Mouse (Mus musculus): ENCODE data around the gene Sstr2.

The Sstr2 gene

GRCm38 (mm10) chr11:113621001-113621400, 1.9 kb downstream of the Sstr2 start:
- DNase-seq = no peak

- DNase-seq = no peak
Measured at GRCm38 (mm10) chr11:113622028-113622427, 2.9 kb downstream of the Sstr2 start.

GRCm38 (mm10) chr11:113625437-113625836, 6.3 kb downstream of the Sstr2 start:
- DNase-seq = no peak

- DNase-seq = peak; percentile 46
Measured at GRCm38 (mm10) chr11:113627785-113628184, 8.6 kb downstream of the Sstr2 start.

- DNase-seq = peak; percentile 42
Measured at GRCm38 (mm10) chr11:113630642-113631041, 11.5 kb downstream of the Sstr2 start.

- no peak for DNase-seq
Measured at GRCm38 (mm10) chr11:113631302-113631701, 12.2 kb downstream of the Sstr2 start.

- no peak for DNase-seq
Measured at GRCm38 (mm10) chr11:113631862-113632261, 12.7 kb downstream of the Sstr2 start.

- DNase-seq = no peak
Measured at GRCm38 (mm10) chr11:113632303-113632702, 13.2 kb downstream of the Sstr2 start.

- DNase-seq = no peak
Measured at GRCm38 (mm10) chr11:113633398-113633797, 14.3 kb downstream of the Sstr2 start.

- DNase-seq = no peak
Measured at GRCm38 (mm10) chr11:113634699-113635121, 15.6 kb downstream of the Sstr2 start.

GRCm38 (mm10) chr11:113638680-113639079, 19.5 kb downstream of the Sstr2 start:
- DNase-seq = no peak

- no peak for DNase-seq
Measured at GRCm38 (mm10) chr11:113645181-113645580, 26.0 kb downstream of the Sstr2 start.

- peak; percentile 89 for DNase-seq
Measured at GRCm38 (mm10) chr11:113648152-113648551, 29.0 kb downstream of the Sstr2 start.

- DNase-seq = no peak
Measured at GRCm38 (mm10) chr11:113648690-113649352, 29.7 kb downstream of the Sstr2 start, which contains the start of gene Cog1. Cog1 (plus strand) TSS chr11:113649169.

GRCm38 (mm10) chr11:113649353-113650210, 30.4 kb downstream of the Sstr2 start, which contains the start of gene Slc39a11:
Slc39a11 (minus strand) TSS chr11:113650079.
- DNase-seq = peak; percentile 90

GRCm38 (mm10) chr11:113651206-113651906, 32.2 kb downstream of the Sstr2 start:
- DNase-seq = no peak

GRCm38 (mm10) chr11:113651907-113652273, 32.7 kb downstream of the Sstr2 start:
- peak; percentile 69 for DNase-seq

GRCm38 (mm10) chr11:113652516-113652915, 33.4 kb downstream of the Sstr2 start:
- DNase-seq = no peak

- no peak for DNase-seq
Measured at GRCm38 (mm10) chr11:113654105-113654504, 35.0 kb downstream of the Sstr2 start.

- DNase-seq = peak; percentile 48
Measured at GRCm38 (mm10) chr11:113654561-113655270, 35.6 kb downstream of the Sstr2 start.

GRCm38 (mm10) chr11:113656511-113656932, 37.4 kb downstream of the Sstr2 start:
- DNase-seq = no peak

GRCm38 (mm10) chr11:113657221-113657620, 38.1 kb downstream of the Sstr2 start:
- no peak for DNase-seq

- no peak for DNase-seq
Measured at GRCm38 (mm10) chr11:113658319-113658718, 39.2 kb downstream of the Sstr2 start.
